Mouse (Mus musculus): ENCODE measurements around the gene Efcab2. TPM values are rescaled to one million over a fixed set of nuclear protein-coding genes. Genes with fewer than 3 reads are reported as not detected.

Gene Efcab2
- polyA plus RNA-seq, 1 experiment from 2014 or later = 6.0 TPM

- 0 out of 2 replicates have a peak, but pooled peaks cover 9% of the 10 kb centered on the region for H3K4me1 ChIP-seq (ENCODE audit: control insufficient read depth, insufficient read depth, low read length)
- peak overlapping the region; percentile 100 for H3K4me2 ChIP-seq (replicated peaks; ENCODE audit: low read depth, low read length)
- no peaks in the 10 kb centered on the region for H3K9me3 ChIP-seq (ENCODE audit: control insufficient read depth, low read length)
- under 1% methylated on average over 38 of the region's 38 CpGs for WGBS
- H3K27ac ChIP-seq (ENCODE audit: low read depth, low read length) = peak overlapping the region; percentile 90; the same call in 1 of the 2 replicates
- peak overlapping the region; percentile 58 for H3K4me3 ChIP-seq (ENCODE audit: low read length)
- H3K27me3 ChIP-seq (ENCODE audit: control insufficient read depth, insufficient read depth, low read length) = 0 out of 2 replicates have a peak, but pooled peaks cover 4% of the 10 kb centered on the region
- no peaks in the 10 kb centered on the region for H3K36me3 ChIP-seq (ENCODE audit: control insufficient read depth, insufficient read depth, low read length)
- ATAC-seq (ENCODE audit: low FRiP score, low TSS enrichment) = no peak
- peak overlapping the region; percentile 76 for H3K9ac ChIP-seq (ENCODE audit: low read depth, low read length)
Measured at GRCm38 (mm10) chr1:178529512-178530300, 123.8 kb downstream of the Efcab2 start.

GRCm38 (mm10) chr1:178530301-178531078, 124.6 kb downstream of the Efcab2 start:
- H3K4me2 ChIP-seq (replicated peaks; ENCODE audit: low read depth, low read length) = peak overlapping the region; percentile 100
- peak overlapping the region; percentile 76 for H3K9ac ChIP-seq (ENCODE audit: low read depth, low read length)
- 0 out of 2 replicates have a peak, but pooled peaks cover 4% of the 10 kb centered on the region for H3K27me3 ChIP-seq (ENCODE audit: control insufficient read depth, insufficient read depth, low read length)
- peak overlapping the region; percentile 58 for H3K4me3 ChIP-seq (ENCODE audit: low read length)
- H3K36me3 ChIP-seq (ENCODE audit: control insufficient read depth, insufficient read depth, low read length) = no peaks in the 10 kb centered on the region
- no peaks in the 10 kb centered on the region for H3K9me3 ChIP-seq (ENCODE audit: control insufficient read depth, low read length)
- 0 out of 2 replicates have a peak, but pooled peaks cover 9% of the 10 kb centered on the region for H3K4me1 ChIP-seq (ENCODE audit: control insufficient read depth, insufficient read depth, low read length)
- under 1% methylated on average over 43 of the region's 62 CpGs for WGBS
- H3K27ac ChIP-seq (ENCODE audit: low read depth, low read length) = peak overlapping the region; percentile 12; the same call in 1 of the 2 replicates
- peak; percentile 22 for ATAC-seq (ENCODE audit: low FRiP score, low TSS enrichment)

Small RNA genes lying within 50 kb of the gene (microRNA-seq; reads per million reads assigned to microRNA genes)
- gene Gm27458 = not detected

Other genes with a start within 250 kb of the Efcab2 start
- 27.7 and 35.1 TPM in 2 replicates for gene Desi2, start 218.7 kb upstream of the Efcab2 start, polyA plus RNA-seq (2014; fragmentation: Nextera tagmentation; extraction: Ambion mirVana)
- gene Cox20, start 87.0 kb upstream of the Efcab2 start, polyA plus RNA-seq (2014; fragmentation: Nextera tagmentation; extraction: Ambion mirVana) = 121 and 168 TPM in 2 replicates
- gene Hnrnpu, start 68.3 kb upstream of the Efcab2 start, polyA plus RNA-seq (2014; fragmentation: Nextera tagmentation; extraction: Ambion mirVana) = 432 and 617 TPM in 2 replicates
- 14.8 and 22.9 TPM in 2 replicates for gene Kif26b, start 123.0 kb downstream of the Efcab2 start, polyA plus RNA-seq (2014; fragmentation: Nextera tagmentation; extraction: Ambion mirVana)

Data from kidney, embryonic 14.5 days (tissue).